ENCODE assay signal across 9 mouse cellular contexts in genomic region chr15:84053859-84054258, GRCm38 (mm10). TPM values are rescaled to one million over a fixed set of nuclear protein-coding genes. Genes with fewer than 3 reads are reported as not detected.
DNase-seq lines count a peak whose midpoint lies in the region; ATAC-seq and TF ChIP-seq lines count a peak whose summit lies in the region.
"Had no signal": no experiment of that assay in that cellular context is flagged by ENCODE, and none has a peak within 500 bp of the region (broad histone marks: within the 10 kb centered on the region; RNA-seq: fewer than 3 reads in every experiment).

No protein-coding gene starts in this region.

- H3K4me3 ChIP-seq in E14TG2a.4 (replicated peaks; ENCODE audit: low read length): peak overlapping the region; percentile 43; the same call in 1 of the 2 replicates
- no peak overlapping the region for H3K4me3 ChIP-seq in liver, embryonic 11.5 days (ENCODE audit: low read depth, low read length)
- no peak overlapping the region for H3K4me3 ChIP-seq in neural tube, embryonic 14.5 days (ENCODE audit: low read depth, low read length)
- H3K4me3 ChIP-seq: limb, embryonic 12.5 days had no signal

- TF ChIP-seq CTCF in E14TG2a.4 (conservative IDR thresholded peaks at IDR 0.05; ENCODE audit: low read length): peak; percentile 86

- H3K27me3 ChIP-seq in E14TG2a.4 (ENCODE audit: insufficient read depth, low read length): peaks cover 14% of the 10 kb centered on the region
- no peaks in the 10 kb centered on the region for H3K27me3 ChIP-seq in liver, embryonic 11.5 days (replicated peaks; ENCODE audit: control insufficient read depth, insufficient read depth, low read length)
- H3K27me3 ChIP-seq in neural tube, embryonic 14.5 days (ENCODE audit: control insufficient read depth, insufficient read depth, low read length): no peaks in the 10 kb centered on the region

- H3K36me3 ChIP-seq in E14TG2a.4 (ENCODE audit: insufficient read depth, low read length): no peaks in the 10 kb centered on the region
- H3K36me3 ChIP-seq in liver, embryonic 11.5 days (ENCODE audit: control insufficient read depth, insufficient read depth, low read length): no peaks in the 10 kb centered on the region
- H3K36me3 ChIP-seq in neural tube, embryonic 14.5 days (ENCODE audit: control insufficient read depth, insufficient read depth, low read length): no peaks in the 10 kb centered on the region
- H3K36me3 ChIP-seq: limb, embryonic 12.5 days had no signal

- no peak overlapping the region for H3K9ac ChIP-seq in liver, embryonic 11.5 days (ENCODE audit: low read depth, low read length)
- no peak overlapping the region for H3K9ac ChIP-seq in neural tube, embryonic 14.5 days (replicated peaks; ENCODE audit: low read depth, low read length)
- H3K9ac ChIP-seq: limb, embryonic 12.5 days had no signal

- H3K27ac ChIP-seq in liver, embryonic 11.5 days (ENCODE audit: low read depth, low read length): no peak overlapping the region
- H3K27ac ChIP-seq in neural tube, embryonic 14.5 days (ENCODE audit: low read depth, low read length): no peak overlapping the region
- H3K27ac ChIP-seq: limb, embryonic 12.5 days had no signal

- H3K4me1 ChIP-seq in E14TG2a.4 (replicated peaks; ENCODE audit: low read depth, low read length): peaks cover 24% of the 10 kb centered on the region
- H3K4me1 ChIP-seq in liver, embryonic 11.5 days (replicated peaks; ENCODE audit: control insufficient read depth, insufficient read depth, low read length): no peaks in the 10 kb centered on the region
- no peaks in the 10 kb centered on the region for H3K4me1 ChIP-seq in neural tube, embryonic 14.5 days (ENCODE audit: control insufficient read depth, insufficient read depth, low read length)

- DNase-seq in adrenal gland, adult 8-10 months: peak; percentile 25
- DNase-seq in embryo, embryonic 11.5 days (ENCODE audit: low read depth, low spot score): peak; percentile 54
- peak; percentile 55 to 72 for DNase-seq in gastrocnemius, postnatal 4 days (ENCODE audit: low spot score in 2 of 2)
- DNase-seq in kidney, adult 9 months: peak; percentile 65
- DNase-seq in liver, embryonic 11.5 days (ENCODE audit: low spot score): peak; percentile 43
- peak; percentile 35 to 76 for DNase-seq in urinary bladder, postnatal 4 days (ENCODE audit: low spot score in 2 of 2)

- WGBS in liver, embryonic 11.5 days: 45% methylated on average over 9 of the region's 9 CpGs
- 38% methylated on average over 9 of the region's 9 CpGs for whole genome bisulfite sequencing in neural tube, embryonic 14.5 days

- no peaks in the 10 kb centered on the region for H3K9me3 ChIP-seq in E14TG2a.4 (ENCODE audit: low read length)
- H3K9me3 ChIP-seq in liver, embryonic 11.5 days (ENCODE audit: control insufficient read depth, low read length): no peaks in the 10 kb centered on the region
- H3K9me3 ChIP-seq in neural tube, embryonic 14.5 days (ENCODE audit: control insufficient read depth, low read length): no peaks in the 10 kb centered on the region
- H3K9me3 ChIP-seq: limb, embryonic 12.5 days had no signal

- no peak for ATAC-seq in liver, embryonic 11.5 days (replicated peaks; ENCODE audit: low FRiP score)
- ATAC-seq in neural tube, embryonic 14.5 days (ENCODE audit: low read depth): peak; percentile 69; the same call in 1 of the 2 replicates

- H3K4me2 ChIP-seq in liver, embryonic 11.5 days: no peak overlapping the region
- no peak overlapping the region for H3K4me2 ChIP-seq in neural tube, embryonic 14.5 days (ENCODE audit: low read depth, low read length)
- H3K4me2 ChIP-seq: limb, embryonic 12.5 days had no signal

RNA-seq across cellular contexts. Expression of gene Efcab6, which starts 11.3 kb away (rescaled TPM):
- total RNA-seq in adrenal gland, adult 8-10 months (2022): under 1 TPM in 1 of 4 experiments, not detected in 3; 0.38 TPM
- total RNA-seq in gastrocnemius, postnatal 4 days (2021): 1 to 10 TPM; 5.0 to 8.1 TPM
- not detected in 2 replicates for polyA plus RNA-seq in liver, embryonic 11.5 days (2014; fragmentation: Nextera tagmentation; extraction: Ambion mirVana)
- polyA plus RNA-seq in neural tube, embryonic 14.5 days (2014; fragmentation: Nextera tagmentation; extraction: Ambion mirVana): 0.55 and 0.84 TPM in 2 replicates

RNA-seq across cellular contexts. Expression of gene Sult4a1, which starts 51.7 kb away (rescaled TPM):
- total RNA-seq in adrenal gland, adult 8-10 months (2022): 1 to 10 TPM; 5.7 to 8.2 (median 6.0) TPM
- total RNA-seq in gastrocnemius, postnatal 4 days (2021): not detected
- 0.81 and 0.88 TPM in 2 replicates for polyA plus RNA-seq in liver, embryonic 11.5 days (2014; fragmentation: Nextera tagmentation; extraction: Ambion mirVana)
- 82.9 and 90.5 TPM in 2 replicates for polyA plus RNA-seq in neural tube, embryonic 14.5 days (2014; fragmentation: Nextera tagmentation; extraction: Ambion mirVana)

Comparison
In these comparisons a context has a peak if more than half of its experiments do, and no peak if none do; other contexts are left out.
1. RNA of gene Efcab6, which starts 11.3 kb away (total RNA-seq): 5.0 to 8.1 TPM in gastrocnemius, postnatal 4 days; 0.38 TPM in adrenal gland, adult 8-10 months; every median in the first group is over 4 times any median in the second.
2. RNA of gene Sult4a1, which starts 51.7 kb away (total RNA-seq): 5.7 to 8.2 TPM in adrenal gland, adult 8-10 months; not detected in gastrocnemius, postnatal 4 days; every median in the first group is over 4 times any median in the second.
3. Peak in every context shown above with its lines, with median percentiles within 50 percentile points of each other: DNase-seq.